Mouse (Mus musculus) neural tube, embryonic 12.5 days (tissue): ENCODE measurements around the gene Pfkm. TPM values are rescaled to one million over a fixed set of nuclear protein-coding genes. Genes with fewer than 3 reads are reported as not detected.
A peak's percentile ranks its signal among the peaks of the same experiment; 100 is the strongest.

ENCODE experiments used
- ATAC-seq: fragments of 200-750 bp; cut with Nextera tagmentation; 2 replicates; pipeline ENCODE4 v1.8.0; 2017; ENCODE audit warnings: low read depth, mild to moderate bottlenecking, moderate TSS enrichment, moderate library complexity; ENCODE audit not compliant: low FRiP score
- H3K27ac ChIP-seq: fragments of 300-500 bp; sonication (generic); 2 replicates; pipeline ENCODE4 v1.5.1; 2016
- H3K27me3 ChIP-seq: fragments of 300-500 bp; sonication (generic); replicated peaks from 2 replicates; pipeline ENCODE4 v1.6.1; 2016; ENCODE audit warnings: mild to moderate bottlenecking
- H3K36me3 ChIP-seq: fragments of 300-500 bp; sonication (generic); 2 replicates; pipeline ENCODE4 v1.6.1; 2016; ENCODE audit warnings: mild to moderate bottlenecking
- H3K4me1 ChIP-seq: fragments of 300-500 bp; sonication (generic); 2 replicates; pipeline ENCODE4 v1.6.1; 2016
- H3K4me2 ChIP-seq: fragments of 300-500 bp; sonication (generic); replicated peaks from 2 replicates; pipeline ENCODE4 v1.6.1; 2016; ENCODE audit warnings: mild to moderate bottlenecking
- H3K4me3 ChIP-seq: fragments of 300-500 bp; sonication (generic); 2 replicates; pipeline ENCODE4 v1.5.1; 2016
- H3K9ac ChIP-seq: fragments of 300-500 bp; sonication (generic); 2 replicates; pipeline ENCODE4 v1.6.1; 2016; ENCODE audit warnings: mild to moderate bottlenecking
- H3K9me3 ChIP-seq: fragments of 300-500 bp; sonication (generic); 2 replicates; pipeline ENCODE4 v1.6.1; 2016; ENCODE audit warnings: mild to moderate bottlenecking
- WGBS: fragments of 180-500 bp; shearing (Covaris S2); methylation state at CpG from one replicate; pipeline ENCODE4 v1.1.7; 2016; 5-methylcytosine and 5-hydroxymethylcytosine counted together
- polyA plus RNA-seq: library from polyadenylated mRNA; unstranded; fragments of >200 nt; fragmentation: Nextera tagmentation; extraction: Ambion mirVana; gene quantifications from 2 replicates; pipeline ENCODE4 v1.2.1, GENCODE M21; 2016

Pfkm gene
- polyA plus RNA-seq, 1 experiment from 2014 or later = 50.4 TPM

DNA sequence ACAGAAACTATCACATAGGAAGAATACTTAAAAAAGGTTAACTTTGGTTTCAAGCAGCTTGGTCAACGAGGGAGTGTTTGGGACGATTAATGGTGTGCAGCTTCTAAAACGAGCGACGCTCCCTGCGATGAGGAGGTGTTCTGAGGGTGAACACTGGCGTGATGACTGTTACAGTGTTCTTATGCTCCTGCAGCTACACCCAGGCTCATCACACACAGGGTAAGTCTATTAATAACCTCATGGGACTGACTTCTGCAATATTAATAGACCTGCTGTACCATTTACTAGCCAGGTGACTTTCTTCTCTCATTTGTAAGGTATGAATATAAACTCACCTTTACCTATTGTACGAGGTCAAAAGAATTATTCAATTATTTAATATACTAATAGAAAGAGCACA, 17.9 kb upstream of the Pfkm start:
- no peak for ATAC-seq
- 91% methylated on average over 8 of the region's 8 CpGs for WGBS
- H3K9ac ChIP-seq = no peak overlapping the region
- H3K27me3 ChIP-seq = no peaks in the 10 kb centered on the region
- no peaks in the 10 kb centered on the region for H3K4me1 ChIP-seq
- no peak overlapping the region for H3K27ac ChIP-seq
- no peak overlapping the region for H3K4me2 ChIP-seq
- H3K36me3 ChIP-seq = peaks cover 58% of the 10 kb centered on the region
- no peaks in the 10 kb centered on the region for H3K9me3 ChIP-seq
- no peak overlapping the region for H3K4me3 ChIP-seq

DNA sequence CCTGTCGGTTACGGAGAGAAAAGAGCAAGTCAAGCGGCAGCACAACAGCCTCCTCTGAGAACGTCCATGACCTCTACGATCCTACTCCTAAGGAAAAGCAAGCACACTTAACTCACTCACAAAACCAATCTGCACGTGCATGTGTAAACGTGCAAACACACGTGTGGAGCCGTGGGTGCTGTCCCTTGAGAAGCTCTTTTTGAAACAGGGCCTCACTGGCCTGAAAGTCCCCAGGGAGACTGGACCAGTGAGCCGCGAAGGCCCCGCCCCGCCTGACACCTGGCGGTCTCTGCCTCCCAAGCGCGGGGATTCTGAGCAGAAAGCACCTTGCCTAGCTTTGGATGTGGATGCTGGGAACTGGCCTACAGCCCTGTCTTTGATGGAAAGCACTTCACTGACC, 17.4 kb upstream of the Pfkm start:
- WGBS = 91% methylated on average over 16 of the region's 16 CpGs
- H3K36me3 ChIP-seq = peaks cover 58% of the 10 kb centered on the region
- H3K9ac ChIP-seq = no peak overlapping the region
- H3K27me3 ChIP-seq = no peaks in the 10 kb centered on the region
- no peaks in the 10 kb centered on the region for H3K9me3 ChIP-seq
- H3K4me3 ChIP-seq = no peak overlapping the region
- H3K27ac ChIP-seq = no peak overlapping the region
- H3K4me1 ChIP-seq = no peaks in the 10 kb centered on the region
- ATAC-seq = no peak
- no peak overlapping the region for H3K4me2 ChIP-seq

DNA sequence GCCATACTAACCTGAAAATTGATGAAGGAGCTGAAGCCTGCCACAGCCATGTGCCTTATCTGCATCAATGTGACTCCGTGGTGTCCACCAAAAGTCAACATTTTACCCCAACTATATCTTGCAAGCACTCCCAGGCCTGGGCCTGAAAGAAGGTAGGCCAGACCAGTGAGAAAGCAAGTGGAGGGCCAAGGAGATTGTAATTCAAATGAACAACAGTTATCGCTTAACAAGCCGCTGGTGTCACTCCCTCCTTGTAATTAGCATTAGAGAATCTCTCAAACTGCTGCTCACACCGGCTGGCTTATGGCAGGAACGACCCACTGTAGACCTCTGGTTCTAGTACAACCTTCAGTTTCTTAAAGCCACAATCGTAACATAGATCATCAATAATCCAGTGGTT, 15.5 kb upstream of the Pfkm start:
- no peak for ATAC-seq
- Histone ChIP-seq H3K27me3 (no peaks in the 10 kb centered on the region), H3K9ac (no peak overlapping the region), H3K4me3 (no peak overlapping the region), H3K9me3 (no peaks in the 10 kb centered on the region), H3K4me2 (no peak overlapping the region), H3K27ac (no peak overlapping the region), H3K4me1 (no peaks in the 10 kb centered on the region), H3K36me3 (peaks cover 57% of the 10 kb centered on the region)
- WGBS = 85% methylated on average over 6 of the region's 6 CpGs

GRCm38 (mm10) chr15:98088889-98089288, 3.5 kb upstream of the Pfkm start:
- WGBS = 98% methylated on average over 1 of the region's 1 CpGs

DNA sequence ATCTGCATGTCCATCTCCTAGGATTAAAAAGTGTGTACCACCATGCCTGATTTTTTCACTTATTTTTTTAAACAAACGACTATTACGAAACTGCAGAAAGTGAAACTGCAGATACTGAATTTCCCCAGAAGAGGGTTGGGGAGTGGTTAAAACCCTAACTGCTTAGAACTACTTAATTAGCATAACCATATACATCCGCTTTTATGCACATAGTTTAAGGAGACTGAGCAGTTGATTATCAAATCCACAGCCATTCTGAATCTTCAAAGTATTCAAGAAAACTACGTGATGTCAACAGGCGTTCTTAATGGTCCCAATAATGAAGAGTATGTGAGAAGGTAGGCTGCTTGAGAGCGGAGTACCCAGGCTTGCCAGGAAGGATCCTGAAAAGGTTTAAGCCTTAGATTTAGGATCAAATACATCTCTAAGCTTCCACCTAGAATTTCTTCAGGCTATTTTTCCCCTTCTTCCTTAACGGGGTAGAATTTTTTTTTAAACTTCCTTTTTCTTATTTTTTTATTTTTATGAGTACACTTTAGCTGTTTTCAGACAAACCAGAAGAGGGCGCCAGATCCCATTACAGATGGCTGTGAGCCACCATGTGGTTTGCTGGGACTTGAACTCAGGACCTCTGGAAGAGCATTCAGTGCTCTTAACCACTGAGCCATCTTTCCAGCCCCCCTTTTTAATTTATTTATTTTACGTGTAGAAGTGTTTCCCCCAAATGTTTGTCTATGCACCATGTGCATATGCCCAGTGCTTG, 2.8 kb upstream of the Pfkm start:
- no peak for ATAC-seq
- no peaks in the 10 kb centered on the region for H3K27me3 ChIP-seq
- H3K36me3 ChIP-seq = peaks cover 23% of the 10 kb centered on the region
- 76% methylated on average over 9 of the region's 9 CpGs for WGBS
- H3K4me1 ChIP-seq = peaks cover 11% of the 10 kb centered on the region
- no peak overlapping the region for H3K4me3 ChIP-seq
- no peak overlapping the region for H3K9ac ChIP-seq
- no peak overlapping the region for H3K4me2 ChIP-seq
- no peak overlapping the region for H3K27ac ChIP-seq
- H3K9me3 ChIP-seq = no peaks in the 10 kb centered on the region

More at GRCm38 (mm10) chr15:98088889-98089288, 3.5 kb upstream of the Pfkm start:
- H3K4me2 ChIP-seq = no peak overlapping the region
- H3K4me1 ChIP-seq = peaks cover 11% of the 10 kb centered on the region
- peaks cover 24% of the 10 kb centered on the region for H3K36me3 ChIP-seq
- no peak overlapping the region for H3K9ac ChIP-seq
- no peak overlapping the region for H3K27ac ChIP-seq
- no peaks in the 10 kb centered on the region for H3K9me3 ChIP-seq
- no peak overlapping the region for H3K4me3 ChIP-seq
- no peak for ATAC-seq
- H3K27me3 ChIP-seq = no peaks in the 10 kb centered on the region

- no peaks in the 10 kb centered on the region for H3K9me3 ChIP-seq
- peak overlapping the region; percentile 75 for H3K4me2 ChIP-seq
- no peaks in the 10 kb centered on the region for H3K27me3 ChIP-seq
- H3K4me1 ChIP-seq = peaks cover 11% of the 10 kb centered on the region
- peak overlapping the region; percentile 89 for H3K9ac ChIP-seq
- H3K27ac ChIP-seq = no peak overlapping the region
- ATAC-seq = no peak
- 35% methylated on average over 4 of the region's 4 CpGs for WGBS
- H3K4me3 ChIP-seq = peak overlapping the region; percentile 89
- peaks cover 8% of the 10 kb centered on the region; the same call in 1 of the 2 replicates for H3K36me3 ChIP-seq
Observed at GRCm38 (mm10) chr15:98091841-98092240, 548 bp upstream of the Pfkm start.

DNA sequence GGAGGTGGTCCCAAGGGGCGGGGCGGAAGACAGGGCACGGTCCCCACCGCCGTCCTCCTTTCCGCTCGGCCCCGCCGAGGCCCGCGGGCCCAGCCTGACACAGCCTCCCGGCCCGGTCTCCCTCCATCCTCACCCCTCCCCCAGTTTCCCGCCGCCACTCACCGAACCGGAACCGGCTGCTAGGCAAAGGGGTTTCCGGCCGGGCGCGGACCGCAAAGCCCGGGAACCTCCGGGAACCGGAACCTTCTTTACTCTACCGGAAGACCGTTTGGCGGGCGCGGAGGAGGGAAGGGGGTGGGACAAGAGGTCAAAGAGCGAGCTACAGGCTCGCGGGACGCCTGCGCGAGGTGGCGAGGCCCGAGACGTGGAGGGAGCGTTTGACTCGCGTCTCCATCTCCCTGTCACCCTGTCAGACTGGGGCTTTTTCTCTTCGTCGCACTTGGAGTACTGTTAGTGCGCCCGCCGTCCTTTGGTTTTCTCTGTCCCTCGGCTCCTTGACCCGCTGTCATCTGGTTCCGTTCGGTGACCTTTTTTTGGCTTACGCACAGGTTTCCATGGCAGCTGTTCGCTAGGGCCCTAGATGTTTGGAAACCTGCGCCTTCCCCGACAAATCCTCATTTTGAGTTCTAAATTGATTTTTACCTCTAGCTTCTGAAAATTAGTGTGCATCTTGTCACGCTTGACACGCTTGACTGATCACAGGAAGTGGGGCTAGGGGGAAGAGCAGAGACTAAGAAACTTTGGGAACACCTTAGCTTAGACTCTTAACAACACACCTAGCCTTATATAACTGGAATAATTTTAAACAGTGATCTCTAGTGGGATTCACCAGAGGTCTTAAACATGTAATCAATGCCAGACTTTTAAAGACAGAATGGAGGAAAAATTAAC, 977 bp downstream of the Pfkm start, which contains the start of gene Senp1:
Gene Senp1 (minus strand): TSS at position 624 of the 891 bp plus-strand sequence.
- under 1% methylated on average over 57 of the region's 58 CpGs for WGBS
- Histone ChIP-seq H3K36me3 (peaks cover 3% of the 10 kb centered on the region; the same call in 1 of the 2 replicates), H3K4me1 (peaks cover 11% of the 10 kb centered on the region), H3K4me2 (peak within 1 kb of the TSS; percentile 75), H3K4me3 (peak within 1 kb of the TSS; percentile 89), H3K27me3 (no peaks in the 10 kb centered on the region), H3K9me3 (no peaks in the 10 kb centered on the region), H3K27ac (peak within 1 kb of the TSS; percentile 86), H3K9ac (peak within 1 kb of the TSS; percentile 89)
- ATAC-seq = peak; percentile 88

GRCm38 (mm10) chr15:98094905-98095304, 2.5 kb downstream of the Pfkm start:
- Histone ChIP-seq H3K27me3 (no peaks in the 10 kb centered on the region), H3K36me3 (no peaks in the 10 kb centered on the region), H3K9ac (no peak overlapping the region), H3K9me3 (no peaks in the 10 kb centered on the region), H3K4me2 (no peak overlapping the region), H3K4me1 (peaks cover 11% of the 10 kb centered on the region), H3K4me3 (no peak overlapping the region), H3K27ac (no peak overlapping the region)
- ATAC-seq = no peak
- WGBS = 89% methylated on average over 12 of the region's 12 CpGs

GRCm38 (mm10) chr15:98096957-98097356, 4.6 kb downstream of the Pfkm start:
- Histone ChIP-seq H3K9ac (no peak overlapping the region), H3K36me3 (no peaks in the 10 kb centered on the region), H3K27ac (no peak overlapping the region), H3K4me3 (no peak overlapping the region), H3K4me2 (no peak overlapping the region), H3K27me3 (no peaks in the 10 kb centered on the region), H3K4me1 (peaks cover 3% of the 10 kb centered on the region), H3K9me3 (no peaks in the 10 kb centered on the region)
- 54% methylated on average over 3 of the region's 3 CpGs for WGBS
- no peak for ATAC-seq

DNA sequence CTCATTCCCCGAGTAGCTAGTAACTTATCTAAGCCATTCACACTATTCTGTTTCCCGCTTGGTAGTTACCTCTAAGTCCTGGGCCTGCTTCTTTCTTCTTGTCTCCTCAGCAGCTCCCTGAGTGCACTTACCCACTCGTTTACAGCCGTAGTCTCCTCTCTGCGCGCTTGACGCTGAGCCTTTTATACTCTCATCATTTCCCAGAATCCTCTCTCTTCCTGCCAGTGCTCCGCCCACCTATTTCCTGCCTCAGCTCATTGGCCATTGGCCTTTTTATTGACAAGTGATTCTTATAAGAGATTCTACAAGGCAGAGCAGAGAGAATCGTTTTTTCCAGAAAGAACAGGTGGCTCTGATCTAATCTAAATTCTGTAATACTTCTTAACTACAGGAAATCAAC, 6.1 kb downstream of the Pfkm start:
- WGBS = 92% methylated on average over 9 of the region's 9 CpGs
- Histone ChIP-seq H3K9me3 (no peaks in the 10 kb centered on the region), H3K4me2 (no peak overlapping the region), H3K4me1 (no peaks in the 10 kb centered on the region), H3K36me3 (no peaks in the 10 kb centered on the region), H3K27me3 (no peaks in the 10 kb centered on the region), H3K27ac (no peak overlapping the region), H3K4me3 (no peak overlapping the region), H3K9ac (no peak overlapping the region)
- no peak for ATAC-seq

DNA sequence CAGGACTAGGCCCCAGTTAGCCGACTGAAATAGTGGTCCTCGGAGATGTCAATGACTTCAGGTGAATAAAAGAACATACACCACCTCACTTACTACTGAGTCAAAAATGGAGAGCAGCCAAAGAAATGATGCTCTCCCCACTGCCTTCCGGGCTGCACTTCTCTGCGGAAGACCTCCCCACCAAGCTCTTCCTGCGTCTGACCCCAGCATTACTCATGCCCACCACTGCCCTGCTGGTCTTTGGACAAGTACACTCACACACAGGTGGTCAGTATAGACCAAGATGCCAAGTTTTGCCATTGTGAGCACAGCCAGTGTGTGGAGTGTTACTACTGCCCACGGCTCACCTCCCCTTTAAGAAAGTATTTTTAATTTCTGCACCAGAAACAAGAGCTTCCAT, 10.0 kb downstream of the Pfkm start:
- Histone ChIP-seq H3K36me3 (no peaks in the 10 kb centered on the region), H3K9me3 (no peaks in the 10 kb centered on the region), H3K27ac (no peak overlapping the region), H3K27me3 (no peaks in the 10 kb centered on the region), H3K4me2 (no peak overlapping the region), H3K4me1 (no peaks in the 10 kb centered on the region), H3K4me3 (no peak overlapping the region), H3K9ac (no peak overlapping the region)
- 96% methylated on average over 6 of the region's 6 CpGs for WGBS
- ATAC-seq = no peak

GRCm38 (mm10) chr15:98106506-98106905, 14.1 kb downstream of the Pfkm start:
- no peak overlapping the region for H3K4me3 ChIP-seq
- H3K4me2 ChIP-seq = no peak overlapping the region
- H3K4me1 ChIP-seq = peaks cover 10% of the 10 kb centered on the region; the same call in 1 of the 2 replicates
- ATAC-seq = no peak
- 90% methylated on average over 6 of the region's 6 CpGs for WGBS
- no peaks in the 10 kb centered on the region for H3K9me3 ChIP-seq
- H3K9ac ChIP-seq = no peak overlapping the region
- H3K36me3 ChIP-seq = no peaks in the 10 kb centered on the region
- no peaks in the 10 kb centered on the region for H3K27me3 ChIP-seq
- H3K27ac ChIP-seq = no peak overlapping the region
